Mouse (Mus musculus): ENCODE measurements around the gene Man1c1.

The Man1c1 gene

DNA sequence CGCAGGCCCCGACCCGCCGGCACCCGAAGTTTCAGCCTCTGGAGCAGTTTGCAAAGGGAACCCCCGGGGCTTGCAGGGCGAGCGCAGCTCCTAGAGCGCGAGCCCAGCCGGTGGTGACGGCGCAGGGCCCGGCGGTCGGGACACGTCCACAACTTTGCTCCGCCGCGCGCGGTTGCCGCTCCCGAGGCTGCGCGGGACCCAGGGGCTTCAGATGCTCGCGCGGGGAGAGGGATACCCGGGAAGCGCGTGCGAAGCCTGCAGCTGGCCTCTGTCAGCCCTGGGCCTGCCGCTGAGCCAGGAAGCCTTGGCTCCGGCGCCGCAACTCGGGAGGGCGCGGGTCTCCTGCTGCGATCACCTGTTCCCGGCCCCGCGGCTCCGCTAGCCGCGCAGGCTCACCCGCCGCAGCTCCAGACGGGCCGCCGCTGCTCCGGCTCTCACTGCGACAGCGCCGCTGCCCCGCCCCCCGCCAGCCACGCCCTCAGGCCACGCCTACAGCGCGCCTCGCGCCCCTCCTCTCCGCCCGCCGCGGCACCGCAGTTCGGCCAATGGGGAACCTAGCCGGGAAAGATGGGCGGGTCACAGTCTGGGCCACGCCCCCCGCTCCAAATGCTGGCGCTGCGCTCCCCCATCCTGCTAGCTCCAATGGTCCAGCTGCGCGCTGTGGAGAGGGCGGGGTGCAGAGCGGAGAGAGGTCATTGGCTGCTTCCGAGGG is at the start of gene Man1c1:
Man1c1 (minus strand) TSS at position 456 of the 712 bp plus-strand sequence.
- peak; percentile 96 to 98 for DNase-seq

DNA sequence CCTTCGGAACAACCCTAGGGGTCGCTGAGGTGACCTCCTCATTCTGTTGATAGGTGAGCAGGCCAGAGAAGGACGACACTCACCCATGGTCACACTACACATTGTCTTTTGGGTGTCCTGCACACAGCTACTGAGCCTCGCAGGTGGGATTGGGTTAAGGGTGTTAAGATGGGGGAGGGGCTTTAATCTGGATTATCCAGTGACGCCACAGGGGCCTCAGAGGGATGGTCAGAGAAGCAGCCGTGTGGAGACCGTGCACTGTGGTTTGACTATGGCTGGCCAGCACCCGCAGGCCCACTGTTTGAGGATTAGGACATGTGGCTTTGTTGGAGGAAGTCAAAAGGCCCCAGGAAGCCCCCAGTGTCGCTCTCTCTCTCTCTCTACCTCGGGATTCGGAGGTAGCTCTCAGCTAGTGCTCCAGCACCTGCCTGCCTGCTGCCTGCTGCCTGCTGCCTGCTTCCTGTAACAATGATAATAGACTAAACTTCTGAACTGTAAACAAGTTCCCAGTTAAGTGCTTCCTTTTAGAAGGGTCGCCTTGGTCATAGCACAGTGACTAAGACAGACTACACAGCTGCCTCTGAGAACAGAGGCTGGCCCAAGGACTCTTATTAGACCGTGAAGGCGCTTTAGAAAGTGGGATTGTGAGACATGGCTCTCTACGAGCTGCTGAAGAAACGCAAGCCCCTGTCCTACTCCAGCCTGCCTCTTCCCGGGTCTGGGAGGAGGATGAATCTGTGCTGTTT is 49.6 kb upstream of the Man1c1 start:
- no peak for DNase-seq

DNA sequence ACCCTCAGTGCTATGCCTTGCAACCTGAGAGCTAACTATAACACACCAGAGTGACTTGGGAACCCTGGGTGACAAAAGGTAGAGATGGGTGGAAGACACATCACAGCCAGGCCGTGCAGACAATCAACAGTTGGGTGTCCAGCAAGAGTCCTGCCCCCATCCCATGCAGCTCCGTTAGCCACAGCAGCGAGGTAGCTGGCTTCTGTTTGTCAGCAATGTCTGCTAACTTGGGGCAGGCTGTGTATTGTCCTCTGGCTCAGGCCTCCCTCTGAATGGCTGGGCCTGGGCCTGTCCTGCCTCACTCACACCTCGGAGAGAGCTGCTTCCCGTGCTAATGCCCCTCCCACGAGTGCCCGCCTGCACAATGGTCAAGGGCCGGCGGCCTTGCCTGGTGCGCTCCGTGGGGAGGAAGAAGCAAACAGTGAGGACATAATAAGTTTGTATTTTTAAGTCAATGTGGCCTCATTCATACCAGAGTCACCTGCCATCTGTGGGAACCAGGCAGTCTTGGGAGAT is 48.9 kb upstream of the Man1c1 start:
- DNase-seq, result no peak

DNA sequence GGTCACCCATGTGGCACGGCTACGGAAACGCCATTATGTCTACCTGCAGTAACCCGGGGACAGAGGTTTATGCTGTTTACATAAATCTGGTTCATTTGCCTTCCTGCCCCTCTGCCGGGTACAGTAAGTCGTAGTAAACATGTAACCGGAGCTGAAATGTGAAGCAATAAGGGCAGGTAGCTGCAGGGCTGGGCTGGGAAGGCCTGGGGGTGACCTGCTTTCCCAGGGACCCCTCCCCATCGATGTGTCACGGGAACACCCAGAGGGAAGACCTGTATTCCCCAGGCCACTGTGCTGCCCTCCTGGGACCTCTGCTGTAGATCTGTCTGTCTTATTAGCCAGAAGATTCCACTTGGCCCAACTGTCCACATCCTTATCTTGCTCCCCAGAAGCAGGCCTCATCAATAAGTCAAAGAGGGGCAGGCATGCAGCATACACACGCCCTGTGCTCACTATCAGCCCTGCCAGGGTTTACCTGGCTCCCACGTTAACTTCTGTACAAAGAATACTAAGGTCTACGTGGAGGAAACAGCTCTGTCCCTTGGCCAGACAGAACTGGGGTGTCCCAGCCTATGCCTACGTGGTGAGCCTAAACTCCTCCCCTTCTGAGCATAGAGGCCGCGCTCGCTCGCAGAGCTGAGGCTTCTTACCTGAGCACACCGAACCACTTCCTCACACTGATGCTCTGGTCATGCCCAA is 47.7 kb upstream of the Man1c1 start:
- no peak for DNase-seq

DNA sequence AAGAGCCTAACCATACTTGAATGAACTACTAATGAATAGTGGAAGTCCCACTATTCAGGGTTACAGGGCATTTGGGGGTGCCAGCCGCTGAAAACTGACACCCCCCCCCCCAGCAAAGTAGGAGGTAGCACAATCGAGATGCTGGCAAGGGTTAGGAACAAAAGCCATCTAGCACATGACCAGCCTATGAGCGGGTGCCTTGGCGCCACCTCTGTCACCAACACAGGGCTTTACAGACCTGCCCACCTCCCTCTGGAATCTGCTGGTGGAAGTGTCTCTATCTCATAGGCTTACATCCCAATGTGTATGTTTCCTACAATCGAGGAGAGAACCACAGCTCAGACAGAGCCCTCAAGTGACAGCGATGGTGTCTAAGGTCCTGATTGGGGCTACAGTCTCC is 46.7 kb upstream of the Man1c1 start:
- no peak for DNase-seq

DNA sequence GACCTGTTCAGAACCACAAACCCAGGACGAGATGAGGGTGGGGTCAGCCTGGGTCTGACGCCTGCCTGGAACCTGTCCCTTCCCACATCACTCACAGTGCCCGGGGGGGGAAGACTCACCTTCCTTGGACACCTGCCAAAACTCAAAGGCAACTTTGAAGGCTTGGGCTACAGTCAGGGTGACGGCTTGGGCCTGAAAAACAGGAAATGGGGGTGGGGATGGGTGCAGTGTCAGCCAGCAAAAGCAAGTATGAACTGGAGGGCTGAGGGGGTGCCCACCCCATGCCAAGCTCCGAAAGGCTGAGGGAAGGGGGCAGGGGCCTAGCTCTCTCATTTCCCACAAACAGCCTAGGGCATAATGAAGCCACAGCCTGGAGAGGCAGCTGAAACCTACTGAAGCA is 46.2 kb upstream of the Man1c1 start:
- DNase-seq, result peak; percentile 36 to 52

DNA sequence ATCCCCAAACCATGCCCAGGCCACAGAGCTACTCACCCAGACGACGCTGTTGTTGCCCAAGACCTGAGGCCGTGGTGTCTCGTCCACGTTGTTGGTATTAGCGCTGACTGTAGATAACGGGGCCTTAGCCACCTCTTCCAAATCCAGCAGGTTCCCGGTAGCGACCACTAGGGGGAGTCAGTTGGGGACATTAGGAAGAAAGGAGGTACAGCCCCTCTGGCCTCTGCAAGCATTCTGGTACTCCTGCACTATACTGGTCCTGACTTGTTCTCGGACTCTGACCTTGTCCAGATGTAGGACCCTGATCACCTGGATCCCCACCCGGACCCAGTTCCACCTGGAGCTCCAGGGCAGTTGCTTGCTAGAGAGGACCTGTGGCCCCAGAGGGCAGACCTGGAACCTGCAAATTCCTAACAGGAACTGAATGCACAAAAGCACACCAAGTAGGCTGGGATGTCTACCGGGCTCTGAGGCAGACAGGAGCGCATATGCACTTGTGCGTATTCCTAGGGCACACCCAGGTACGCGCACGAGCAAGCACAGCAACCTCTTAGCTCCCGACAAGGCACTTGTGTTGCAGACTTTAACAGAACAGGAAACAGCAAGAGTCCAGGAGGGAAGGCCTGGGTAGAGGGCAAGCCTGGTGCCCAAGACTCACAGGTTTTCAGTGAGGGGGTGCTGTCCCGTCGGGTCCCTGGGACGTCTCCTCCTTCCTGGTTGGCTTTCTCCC is 45.4 kb upstream of the Man1c1 start:
- DNase-seq, result no peak

DNA sequence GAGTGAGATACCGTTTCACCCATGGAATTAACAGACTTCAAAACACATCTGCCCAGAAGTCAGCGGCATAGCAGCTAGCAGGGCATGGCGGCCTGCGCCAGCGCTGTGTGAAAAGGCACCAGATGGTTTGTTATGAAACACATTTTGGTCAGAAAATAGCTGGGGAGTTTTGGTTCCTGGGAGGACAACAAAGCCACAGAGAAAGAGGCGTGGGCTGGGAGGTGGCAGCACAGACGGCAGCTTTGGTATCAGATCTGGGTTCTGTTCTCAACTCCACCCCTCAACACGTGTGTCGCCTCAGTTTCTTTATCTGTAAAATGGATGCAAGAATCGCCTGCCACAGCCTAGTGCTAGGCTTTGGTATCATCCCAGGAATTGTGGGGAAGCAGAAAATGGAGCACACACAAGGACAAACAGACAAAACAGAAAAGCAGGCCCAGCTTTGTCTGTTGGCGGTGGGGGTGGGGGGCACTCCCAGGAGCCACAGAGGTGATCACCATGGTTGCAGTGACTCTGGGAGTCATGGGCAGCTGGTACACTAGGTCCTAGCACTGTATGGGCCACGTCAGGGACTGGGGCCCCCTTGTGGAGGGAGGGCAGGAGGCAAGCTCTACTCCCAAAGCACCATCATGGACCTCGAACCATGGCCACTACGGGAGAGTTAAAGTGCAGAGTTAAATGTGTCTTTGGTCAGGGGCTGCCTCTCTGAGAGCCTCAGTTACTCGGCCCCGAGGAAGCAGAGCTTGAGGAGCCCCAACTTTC is 42.0 kb upstream of the Man1c1 start:
- no peak for DNase-seq

DNA sequence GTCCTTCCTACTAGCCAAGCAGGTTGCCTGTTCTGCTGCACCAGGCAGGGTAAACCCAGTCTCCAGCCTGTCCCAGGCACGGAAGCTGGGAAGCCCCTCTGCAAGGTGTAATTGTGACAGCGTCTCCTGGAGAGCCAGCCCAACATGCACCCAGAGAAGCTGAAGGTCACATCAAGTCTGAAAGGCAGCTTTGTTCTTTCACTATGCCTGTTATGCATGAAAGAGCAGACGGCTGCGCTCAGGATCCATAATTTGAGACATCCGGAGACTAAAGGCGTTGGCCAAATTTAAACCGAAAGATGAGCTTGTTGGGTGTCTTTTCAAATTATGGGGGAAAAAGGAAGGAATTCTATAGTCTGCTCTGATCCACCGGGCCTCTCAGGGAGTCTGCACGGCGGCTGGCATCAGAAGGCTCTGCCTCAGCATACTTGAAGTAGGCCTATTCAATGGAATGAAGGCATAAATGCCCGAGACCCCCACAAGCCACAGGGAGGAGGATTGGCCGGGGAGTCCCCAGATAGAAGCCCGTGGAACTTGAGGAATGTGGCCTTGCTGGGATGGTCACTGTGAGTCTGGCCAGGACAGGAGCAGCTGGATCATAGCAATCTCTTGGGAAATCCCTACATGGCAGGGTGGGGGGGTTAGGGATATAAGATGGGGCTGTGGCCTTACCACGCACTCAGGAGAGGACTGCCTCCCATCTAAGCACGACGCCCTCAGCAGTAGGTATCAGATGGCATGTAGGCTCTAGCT is 40.0 kb upstream of the Man1c1 start:
- no peak for DNase-seq

DNA sequence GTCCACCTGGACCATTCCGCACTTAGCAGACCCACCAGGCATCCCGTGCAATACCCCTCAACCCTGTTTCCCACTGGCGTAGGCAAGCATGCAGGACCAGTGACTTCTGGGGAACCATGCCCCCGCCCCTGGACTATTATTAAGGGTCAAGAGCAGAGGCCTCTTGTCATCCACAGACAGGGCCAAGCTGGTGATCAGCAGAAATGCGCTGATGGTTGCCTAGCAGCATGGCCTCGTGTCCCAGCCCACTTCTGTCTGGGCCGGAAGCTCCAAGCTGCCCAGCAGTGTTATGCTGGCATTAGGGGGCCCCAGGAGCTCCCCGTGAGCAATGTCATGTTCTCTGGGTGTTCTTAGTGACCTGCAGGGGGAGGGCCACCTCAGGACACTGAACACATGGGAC is 37.9 kb upstream of the Man1c1 start:
- no peak for DNase-seq

DNA sequence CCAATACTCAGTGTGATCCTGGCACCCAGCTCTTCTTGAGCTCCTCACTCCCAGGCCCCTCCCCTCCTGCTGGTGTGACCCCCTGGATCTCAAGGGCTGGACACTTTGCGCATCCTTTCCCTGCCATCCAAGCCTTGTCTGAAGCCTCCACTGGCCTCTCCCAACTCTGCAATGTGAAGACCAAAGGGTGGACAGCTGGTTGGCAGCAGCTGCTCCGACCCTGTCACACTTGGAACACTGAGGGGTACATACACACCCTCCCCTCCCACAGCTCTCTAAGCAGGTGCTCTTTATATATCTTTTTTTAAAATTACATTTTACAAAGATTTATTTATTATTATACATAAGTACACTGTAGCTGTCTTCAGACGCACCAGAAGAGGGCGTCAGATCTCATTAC is 36.1 kb upstream of the Man1c1 start:
- DNase-seq, result no peak

DNA sequence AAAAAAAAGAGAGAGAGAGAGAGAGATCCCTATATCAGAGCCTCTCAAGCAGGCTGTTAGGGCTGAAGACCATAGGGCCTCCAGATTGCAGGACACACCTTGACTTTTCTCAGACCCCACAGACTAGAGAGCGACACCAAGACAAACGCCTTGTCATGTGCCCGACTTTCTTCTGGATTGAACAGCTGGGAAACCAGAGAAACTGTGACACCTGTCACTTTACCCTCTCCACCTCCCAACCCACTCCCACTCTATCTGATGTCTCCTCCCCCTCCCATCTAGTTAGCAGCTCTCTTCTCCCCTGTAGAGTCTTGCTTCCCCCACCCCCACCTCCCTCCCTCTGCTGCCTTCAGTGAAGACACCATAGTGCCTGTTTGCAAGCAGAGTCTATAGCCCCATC is 35.4 kb upstream of the Man1c1 start:
- DNase-seq, result no peak

DNA sequence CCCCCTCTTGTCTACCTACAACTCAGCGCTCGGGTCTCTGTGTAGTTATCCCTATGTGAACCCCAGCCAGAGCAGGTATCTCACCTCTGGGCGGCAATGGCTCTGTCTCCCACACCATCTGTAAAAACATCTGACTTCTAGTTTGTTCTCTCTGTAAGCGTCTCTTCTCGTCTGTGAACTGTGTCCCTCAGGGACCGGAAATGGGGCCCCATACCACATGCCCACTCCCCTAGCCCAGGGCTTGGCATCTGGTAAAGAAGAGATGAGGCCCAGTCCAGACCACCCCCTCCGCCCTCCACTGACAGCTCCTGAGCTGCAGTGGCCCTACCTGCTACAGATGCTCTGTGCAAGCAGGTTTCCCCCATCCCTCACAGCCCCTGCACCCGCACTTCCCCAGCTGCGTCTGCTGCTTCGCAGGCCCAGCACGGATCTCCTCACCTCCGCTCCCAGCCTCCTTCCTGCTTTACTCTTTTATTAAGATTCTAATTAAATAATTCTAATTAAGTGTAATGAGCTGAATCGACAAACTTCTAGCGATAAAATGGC is 33.3 kb upstream of the Man1c1 start:
- DNase-seq, result no peak

DNA sequence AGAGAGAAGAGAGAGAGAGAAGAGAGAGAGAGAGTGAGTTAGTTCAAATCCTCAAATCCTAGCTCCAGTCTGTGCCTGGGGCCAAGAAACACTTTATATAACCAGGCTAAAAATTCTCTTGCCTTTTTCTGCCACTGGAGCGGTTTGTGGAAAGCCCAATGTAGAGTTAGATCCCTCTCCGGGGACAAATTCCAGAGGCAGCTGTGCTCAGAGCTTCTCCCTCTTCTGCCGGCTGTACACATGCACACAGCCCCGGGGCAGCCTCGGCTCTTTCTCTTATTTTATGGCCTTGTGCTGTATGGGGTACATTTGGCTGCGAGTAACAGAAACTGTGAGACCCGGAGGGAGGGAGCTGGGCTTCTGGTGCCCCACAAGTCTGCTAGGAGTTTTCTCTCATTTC is 32.1 kb upstream of the Man1c1 start:
- no peak for DNase-seq

DNA sequence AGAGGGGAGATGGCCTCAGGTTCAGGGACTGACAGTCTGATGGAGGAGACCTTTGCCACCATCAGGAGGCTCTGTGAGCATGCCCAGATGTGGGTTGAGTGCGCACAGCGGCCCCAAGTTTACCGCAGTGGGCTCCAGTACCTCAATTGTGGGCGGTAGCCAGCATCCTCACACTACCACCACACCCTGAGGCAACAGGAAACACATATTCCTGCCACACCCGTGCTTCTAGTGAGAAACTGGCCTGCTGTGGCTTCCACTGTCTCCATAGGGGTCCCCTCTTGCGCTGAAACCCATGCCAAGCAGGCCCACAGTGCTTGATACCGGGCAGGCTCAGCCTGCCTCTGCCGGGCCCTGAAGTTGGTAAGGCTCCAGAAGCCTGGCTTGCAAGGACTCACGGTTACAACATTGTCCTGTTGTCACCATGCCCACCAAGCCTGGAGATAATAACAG is 30.6 kb upstream of the Man1c1 start:
- peak in 1 of 2 experiments; percentile 32 for DNase-seq

DNA sequence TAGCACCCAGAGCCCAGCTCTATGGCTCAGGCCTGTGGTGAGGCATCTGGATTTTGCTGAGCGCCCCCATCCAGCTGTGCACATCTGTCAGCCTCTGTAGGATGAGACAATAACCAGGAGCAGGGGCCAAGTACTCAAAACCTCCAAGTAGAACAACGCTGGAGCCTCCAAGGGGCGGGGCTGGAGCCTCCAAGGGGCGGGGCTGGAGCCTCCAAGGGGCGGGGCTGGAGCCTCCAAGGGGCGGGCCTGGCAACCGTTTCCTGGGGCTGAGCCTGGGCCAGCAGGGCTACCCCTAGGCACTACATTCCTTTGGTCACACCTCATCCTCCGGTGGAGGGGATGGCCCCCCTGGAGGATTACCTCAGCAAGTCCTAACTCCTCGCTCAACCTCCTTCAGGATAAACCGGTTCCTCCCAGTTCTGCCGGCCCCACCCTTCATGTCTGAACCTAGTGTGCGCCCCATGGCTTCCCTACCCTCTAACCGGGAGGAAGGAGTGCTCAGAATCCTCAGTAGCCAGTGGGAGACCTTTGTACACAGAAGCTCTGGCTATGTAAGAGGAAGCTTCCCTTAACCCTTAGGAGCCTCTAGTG is 30.0 kb upstream of the Man1c1 start:
- peak in 1 of 2 experiments; percentile 39 for DNase-seq

DNA sequence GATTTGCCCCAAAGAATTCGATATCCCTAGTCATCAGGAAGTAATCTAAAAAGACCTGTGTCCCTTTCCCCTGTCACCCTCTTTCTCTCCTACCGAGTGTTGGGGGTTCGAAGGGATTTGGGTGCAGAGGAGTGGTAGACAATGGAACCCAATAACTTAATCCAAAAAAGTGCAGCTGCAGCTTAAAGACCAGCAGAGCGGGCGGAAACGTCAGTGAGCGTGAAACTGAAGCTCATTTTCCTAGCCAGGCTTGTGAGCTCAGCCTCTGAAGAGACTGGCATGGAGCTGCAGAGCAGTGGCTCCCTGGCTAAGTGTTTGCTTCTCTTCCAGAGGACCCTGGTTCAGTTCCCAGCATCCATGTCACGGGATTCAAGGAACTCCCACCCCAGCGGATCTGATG is 29.3 kb upstream of the Man1c1 start:
- no peak for DNase-seq

DNA sequence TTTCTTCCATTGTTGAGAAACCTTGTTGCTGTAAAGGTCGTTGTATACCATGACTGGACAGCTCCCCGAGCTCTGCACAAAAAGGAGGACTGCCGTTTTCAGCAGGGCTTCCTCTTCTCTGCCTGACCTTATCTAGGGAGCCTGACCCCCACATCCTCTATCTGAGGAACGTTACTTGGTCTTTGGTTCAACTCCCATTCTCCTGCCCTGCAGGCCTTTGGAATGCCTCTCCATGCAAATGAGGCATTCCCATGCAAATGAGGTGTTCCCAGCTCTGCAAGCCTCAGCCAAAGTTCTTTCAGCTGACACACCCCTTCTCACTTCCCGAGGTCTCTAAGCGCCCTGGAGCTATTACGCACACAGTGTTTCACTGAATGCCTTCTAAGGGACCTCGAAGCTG is 26.0 kb upstream of the Man1c1 start:
- DNase-seq, result no peak

DNA sequence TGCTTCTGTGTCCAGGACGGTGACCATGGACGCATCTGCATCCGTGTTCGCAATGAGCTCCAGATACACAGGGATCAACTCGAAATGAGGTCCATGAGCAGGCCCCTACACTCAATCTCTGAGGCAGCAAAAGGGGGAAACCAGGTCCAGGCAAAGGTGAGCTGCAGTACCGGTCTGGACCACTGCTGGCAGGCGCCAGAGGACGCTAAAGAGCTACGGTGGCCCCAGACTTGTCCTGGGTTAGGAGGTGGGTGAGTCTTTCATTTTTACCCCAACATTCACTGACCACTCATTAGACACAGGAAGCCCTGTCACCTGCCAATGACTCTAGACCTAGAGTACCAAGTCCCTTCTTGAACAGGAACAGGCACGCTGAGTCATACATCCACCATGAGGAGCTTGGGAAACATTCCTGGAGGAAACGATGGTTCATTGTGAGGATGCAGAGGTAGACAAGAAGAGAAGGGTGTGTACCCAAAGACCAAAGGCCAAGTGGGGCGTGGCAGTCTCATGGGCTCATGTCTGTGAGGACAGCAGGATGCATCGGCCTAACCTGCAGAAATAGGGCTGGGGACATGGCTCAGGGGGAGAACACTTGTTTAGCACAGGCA is 21.8 kb upstream of the Man1c1 start:
- DNase-seq, result no peak

DNA sequence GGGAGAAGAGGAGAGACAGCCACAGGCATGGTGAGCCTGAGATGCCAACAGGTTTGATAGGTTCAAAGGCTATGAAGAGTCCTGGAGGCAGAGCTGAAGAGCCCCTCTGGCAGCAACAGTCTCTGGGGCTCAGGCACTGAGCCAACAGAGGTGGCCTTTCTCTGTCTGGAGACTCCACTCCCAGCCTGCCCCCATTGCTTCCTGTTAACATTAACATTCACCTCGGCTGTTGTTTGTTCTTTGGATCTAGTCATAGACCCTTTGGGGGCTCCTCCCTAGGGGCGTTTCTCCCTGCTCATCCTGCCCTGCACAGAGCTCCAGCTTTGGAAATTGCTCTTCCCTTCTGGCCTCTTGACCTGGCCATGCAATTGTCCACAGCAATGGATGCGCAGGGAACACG is 20.9 kb upstream of the Man1c1 start:
- no peak for DNase-seq
